Mouse (Mus musculus): ENCODE measurements at regions not wholly inside any gene's neighbourhood (a gene's known extent, or its start where the extent isn't known, plus 50 kb on each side); places are given as distances from the start of the nearest gene placed in this dataset.
A peak's percentile ranks its signal among the peaks of the same experiment; 100 is the strongest.

GRCm38 (mm10) chr14:104029668-104030530, 185.7 kb upstream of the Ednrb start:
- Histone ChIP-seq H3K27me3 (ENCODE audit: low read depth, poor library complexity, severe bottlenecking) (peaks cover 4% of the 10 kb centered on the region; the same call in 1 of the 2 replicates), H3K9me3 (replicated peaks) (no peaks in the 10 kb centered on the region), H3K4me1 (peaks cover 12% of the 10 kb centered on the region), H3K27ac (no peak overlapping the region), H3K4me3 (no peak overlapping the region), H3K36me3 (no peaks in the 10 kb centered on the region)
- no peak for DNase-seq (ENCODE audit: low spot score)
- 37% methylated on average over 20 of the region's 20 CpGs for WGBS

- H3K9me3 ChIP-seq (replicated peaks): no peaks in the 10 kb centered on the region
- no peak overlapping the region for H3K4me3 ChIP-seq
- DNase-seq (ENCODE audit: low spot score): no peak
- peaks cover 4% of the 10 kb centered on the region; the same call in 1 of the 2 replicates for H3K27me3 ChIP-seq (ENCODE audit: low read depth, poor library complexity, severe bottlenecking)
- WGBS: 89% methylated on average over 8 of the region's 8 CpGs
- peaks cover 12% of the 10 kb centered on the region for H3K4me1 ChIP-seq
- no peak overlapping the region for H3K27ac ChIP-seq
- H3K36me3 ChIP-seq: no peaks in the 10 kb centered on the region
Measured at GRCm38 (mm10) chr14:104027900-104028285, 183.7 kb upstream of the Ednrb start.

- H3K4me1 ChIP-seq: peaks cover 12% of the 10 kb centered on the region
- H3K27me3 ChIP-seq (ENCODE audit: low read depth, poor library complexity, severe bottlenecking): peaks cover 4% of the 10 kb centered on the region; the same call in 1 of the 2 replicates
- no peak overlapping the region for H3K4me3 ChIP-seq
- no peak overlapping the region for H3K27ac ChIP-seq
- WGBS: 32% methylated on average over 17 of the region's 17 CpGs
- no peaks in the 10 kb centered on the region for H3K9me3 ChIP-seq (replicated peaks)
- DNase-seq (ENCODE audit: low spot score): peak; percentile 42
- H3K36me3 ChIP-seq: no peaks in the 10 kb centered on the region
Measured at GRCm38 (mm10) chr14:104027077-104027899, 183.1 kb upstream of the Ednrb start.

GRCm38 (mm10) chr14:104008538-104008937, 164.3 kb upstream of the Ednrb start:
- no peak overlapping the region for H3K27ac ChIP-seq
- no peaks in the 10 kb centered on the region for H3K36me3 ChIP-seq
- no peak overlapping the region for H3K4me3 ChIP-seq
- no peaks in the 10 kb centered on the region for H3K4me1 ChIP-seq
- WGBS: 91% methylated on average over 1 of the region's 1 CpGs
- H3K27me3 ChIP-seq (ENCODE audit: low read depth, poor library complexity, severe bottlenecking): no peaks in the 10 kb centered on the region
- DNase-seq (ENCODE audit: low spot score): no peak
- no peaks in the 10 kb centered on the region for H3K9me3 ChIP-seq (replicated peaks)

GRCm38 (mm10) chr14:104006426-104006825, 162.2 kb upstream of the Ednrb start:
- Histone ChIP-seq H3K9me3 (replicated peaks) (no peaks in the 10 kb centered on the region), H3K4me3 (no peak overlapping the region), H3K27ac (no peak overlapping the region), H3K36me3 (no peaks in the 10 kb centered on the region), H3K4me1 (no peaks in the 10 kb centered on the region), H3K27me3 (ENCODE audit: low read depth, poor library complexity, severe bottlenecking) (no peaks in the 10 kb centered on the region)
- WGBS: 95% methylated on average over 4 of the region's 4 CpGs
- DNase-seq (ENCODE audit: low spot score): no peak

GRCm38 (mm10) chr14:104005132-104005531, 160.9 kb upstream of the Ednrb start:
- no peak overlapping the region for H3K4me3 ChIP-seq
- no peak for DNase-seq (ENCODE audit: low spot score)
- no peaks in the 10 kb centered on the region for H3K36me3 ChIP-seq
- no peaks in the 10 kb centered on the region for H3K4me1 ChIP-seq
- H3K27ac ChIP-seq: no peak overlapping the region
- 83% methylated on average over 2 of the region's 2 CpGs for WGBS
- no peaks in the 10 kb centered on the region for H3K27me3 ChIP-seq (ENCODE audit: low read depth, poor library complexity, severe bottlenecking)
- no peaks in the 10 kb centered on the region for H3K9me3 ChIP-seq (replicated peaks)

- DNase-seq (ENCODE audit: low spot score): no peak
- 96% methylated on average over 1 of the region's 1 CpGs for WGBS
- H3K27ac ChIP-seq: no peak overlapping the region
- no peaks in the 10 kb centered on the region for H3K9me3 ChIP-seq (replicated peaks)
- no peaks in the 10 kb centered on the region for H3K36me3 ChIP-seq
- H3K4me1 ChIP-seq: no peaks in the 10 kb centered on the region
- H3K4me3 ChIP-seq: no peak overlapping the region
- H3K27me3 ChIP-seq (ENCODE audit: low read depth, poor library complexity, severe bottlenecking): no peaks in the 10 kb centered on the region
Measured at GRCm38 (mm10) chr14:104002421-104002820, 158.2 kb upstream of the Ednrb start.

- Histone ChIP-seq H3K4me1 (no peaks in the 10 kb centered on the region), H3K27me3 (ENCODE audit: low read depth, poor library complexity, severe bottlenecking) (no peaks in the 10 kb centered on the region), H3K36me3 (no peaks in the 10 kb centered on the region), H3K4me3 (no peak overlapping the region), H3K9me3 (replicated peaks) (no peaks in the 10 kb centered on the region), H3K27ac (no peak overlapping the region)
- DNase-seq (ENCODE audit: low spot score): no peak
- 94% methylated on average over 3 of the region's 3 CpGs for WGBS
Measured at GRCm38 (mm10) chr14:103990418-103990817, 146.2 kb upstream of the Ednrb start.

- 87% methylated on average over 1 of the region's 1 CpGs for WGBS
- Histone ChIP-seq H3K9me3 (replicated peaks) (no peaks in the 10 kb centered on the region), H3K27me3 (ENCODE audit: low read depth, poor library complexity, severe bottlenecking) (no peaks in the 10 kb centered on the region), H3K4me3 (no peak overlapping the region), H3K36me3 (no peaks in the 10 kb centered on the region), H3K27ac (no peak overlapping the region), H3K4me1 (no peaks in the 10 kb centered on the region)
- no peak for DNase-seq (ENCODE audit: low spot score)
Measured at GRCm38 (mm10) chr14:103989949-103990348, 145.7 kb upstream of the Ednrb start.

GRCm38 (mm10) chr14:103987266-103987665, 143.1 kb upstream of the Ednrb start:
- H3K27me3 ChIP-seq (ENCODE audit: low read depth, poor library complexity, severe bottlenecking): no peaks in the 10 kb centered on the region
- no peak for DNase-seq (ENCODE audit: low spot score)
- no peaks in the 10 kb centered on the region for H3K4me1 ChIP-seq
- no peaks in the 10 kb centered on the region for H3K36me3 ChIP-seq
- no peaks in the 10 kb centered on the region for H3K9me3 ChIP-seq (replicated peaks)
- no peak overlapping the region for H3K4me3 ChIP-seq
- WGBS: 84% methylated on average over 3 of the region's 3 CpGs
- no peak overlapping the region for H3K27ac ChIP-seq

- H3K36me3 ChIP-seq: no peaks in the 10 kb centered on the region
- H3K27ac ChIP-seq: no peak overlapping the region
- no peaks in the 10 kb centered on the region for H3K4me1 ChIP-seq
- H3K27me3 ChIP-seq (ENCODE audit: low read depth, poor library complexity, severe bottlenecking): no peaks in the 10 kb centered on the region
- 91% methylated on average over 5 of the region's 5 CpGs for WGBS
- H3K4me3 ChIP-seq: no peak overlapping the region
- H3K9me3 ChIP-seq (replicated peaks): no peaks in the 10 kb centered on the region
- DNase-seq (ENCODE audit: low spot score): no peak
Measured at GRCm38 (mm10) chr14:103984349-103984748, 140.1 kb upstream of the Ednrb start.

GRCm38 (mm10) chr14:103978808-103979207, 134.6 kb upstream of the Ednrb start:
- no peak overlapping the region for H3K4me3 ChIP-seq
- no peaks in the 10 kb centered on the region for H3K36me3 ChIP-seq
- WGBS: 89% methylated on average over 2 of the region's 2 CpGs
- H3K9me3 ChIP-seq (replicated peaks): no peaks in the 10 kb centered on the region
- H3K4me1 ChIP-seq: no peaks in the 10 kb centered on the region
- no peak for DNase-seq (ENCODE audit: low spot score)
- H3K27me3 ChIP-seq (ENCODE audit: low read depth, poor library complexity, severe bottlenecking): no peaks in the 10 kb centered on the region
- no peak overlapping the region for H3K27ac ChIP-seq

- Histone ChIP-seq H3K9me3 (replicated peaks) (no peaks in the 10 kb centered on the region), H3K27ac (no peak overlapping the region), H3K27me3 (ENCODE audit: low read depth, poor library complexity, severe bottlenecking) (no peaks in the 10 kb centered on the region), H3K36me3 (no peaks in the 10 kb centered on the region), H3K4me3 (no peak overlapping the region), H3K4me1 (no peaks in the 10 kb centered on the region)
- DNase-seq (ENCODE audit: low spot score): no peak
- WGBS: 45% methylated on average over 2 of the region's 2 CpGs
Measured at GRCm38 (mm10) chr14:103977769-103978168, 133.6 kb upstream of the Ednrb start.

Measured in limb, embryonic 10.5 days (tissue).